Mouse (Mus musculus) thymus, adult 18-20 months (tissue): ENCODE measurements around the gene Gm45234.

Source experiments
- DNase-seq, 2 experiments: peaks; one replicate each; pipeline ENCODE4 v3.0.0; 2022; ENCODE audit warnings: mixed read lengths in 2 of 2

Gm45234 gene

DNA sequence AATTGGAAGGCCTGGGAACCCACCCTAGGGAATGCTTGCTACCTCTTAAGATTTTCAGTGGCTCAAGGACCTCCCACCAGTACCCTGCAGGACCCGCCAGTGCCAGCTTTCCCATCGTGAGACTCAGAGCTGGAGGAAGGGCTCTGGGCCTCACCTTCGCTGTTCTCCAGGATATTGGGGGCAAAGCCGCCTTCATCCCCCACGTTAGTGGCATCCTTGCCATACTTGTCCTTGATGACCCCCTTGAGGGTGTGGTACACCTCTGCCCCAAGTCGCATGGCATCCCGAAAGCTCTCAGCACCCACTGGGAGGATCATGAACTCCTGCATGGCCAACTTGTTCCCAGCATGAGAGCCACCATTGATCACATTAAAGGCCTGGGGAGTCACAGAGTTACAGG lies 10.1 kb upstream of the Gm45234 start:
- no peak for DNase-seq

DNA sequence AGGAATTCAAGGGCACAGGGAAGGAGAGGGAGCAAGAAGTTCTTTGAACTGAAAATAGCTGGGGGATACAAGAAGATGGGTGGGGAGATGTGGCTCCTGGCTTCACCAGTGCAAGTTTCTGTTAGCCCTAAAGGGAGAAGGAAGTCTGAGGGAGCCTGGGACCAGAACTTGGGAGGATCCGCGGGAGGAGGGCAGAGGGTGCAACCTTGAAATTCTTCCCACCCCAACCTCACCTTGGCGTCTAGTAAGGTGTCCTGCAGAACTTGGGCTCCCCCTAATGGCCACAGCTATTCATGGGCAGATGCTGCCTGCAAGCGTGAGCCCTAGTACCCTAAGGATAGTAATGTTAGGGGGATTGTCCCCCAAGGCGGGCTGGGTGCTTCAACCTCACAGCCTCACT lies 3.4 kb upstream of the Gm45234 start:
- DNase-seq = peak; percentile 63 to 73

DNA sequence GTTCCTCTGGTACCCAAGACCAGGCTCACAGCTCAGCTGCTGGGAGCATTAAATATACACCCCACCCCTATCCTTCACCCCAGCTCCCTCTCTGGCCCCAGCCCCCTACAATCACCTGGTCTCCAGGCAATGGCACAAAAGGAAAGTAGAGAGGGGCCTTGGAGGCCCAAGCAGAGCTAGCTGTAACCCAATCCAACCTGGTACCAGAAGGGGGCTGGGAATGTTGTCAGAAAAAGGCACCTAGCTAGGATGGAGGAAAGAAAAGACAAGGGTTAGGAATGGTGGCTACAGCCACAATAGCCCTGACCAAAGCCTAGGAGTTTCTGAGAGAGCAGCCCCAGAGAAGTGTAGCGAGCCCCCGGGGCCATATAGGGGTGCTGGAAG lies 3.0 kb upstream of the Gm45234 start:
- no peak for DNase-seq

DNA sequence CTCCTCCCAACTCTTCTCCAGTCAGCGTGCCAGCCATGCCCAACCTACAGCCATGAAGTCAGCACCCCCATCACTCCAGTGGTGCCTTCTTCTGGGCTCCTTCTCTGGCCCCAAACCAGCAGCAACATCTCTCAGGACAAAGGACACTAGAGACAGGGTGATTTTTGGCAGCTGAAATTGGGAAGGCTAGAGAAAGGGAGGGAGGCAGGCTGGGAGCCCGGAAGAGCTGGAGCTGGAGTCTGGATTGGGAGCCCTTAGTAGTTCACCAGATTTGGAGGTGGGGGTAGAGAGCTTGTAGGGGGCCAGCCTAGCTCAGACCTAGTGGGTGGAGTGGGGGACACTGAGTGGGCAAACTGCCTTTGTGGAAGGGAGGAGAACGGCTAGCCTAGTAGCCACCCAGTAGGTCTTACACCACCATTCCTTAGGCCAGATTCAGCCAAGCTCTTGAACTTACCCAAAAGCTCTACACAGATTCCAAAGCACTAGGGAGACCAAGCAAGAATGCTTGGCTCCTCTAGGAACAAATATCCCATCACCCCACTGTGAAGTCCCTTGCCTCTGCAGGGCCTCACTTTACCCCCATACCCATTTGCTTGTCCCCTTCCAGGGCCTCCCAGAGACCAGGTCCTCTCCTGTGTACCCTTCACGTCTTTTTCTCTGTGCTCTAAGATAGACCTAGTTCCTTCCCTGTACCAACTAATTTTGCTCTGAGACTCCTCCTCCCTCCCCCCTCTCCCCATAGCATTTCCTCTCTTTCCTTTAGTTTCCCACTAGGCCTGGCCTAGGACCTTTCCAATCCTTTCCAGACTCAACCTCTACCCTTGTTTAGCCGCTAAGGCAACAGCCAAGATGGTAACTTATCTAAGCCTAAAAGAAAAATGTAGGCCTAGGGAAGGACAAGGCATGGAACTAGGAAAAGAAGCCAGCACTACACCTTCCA lies 2.4 kb upstream of the Gm45234 start:
- no peak for DNase-seq

DNA sequence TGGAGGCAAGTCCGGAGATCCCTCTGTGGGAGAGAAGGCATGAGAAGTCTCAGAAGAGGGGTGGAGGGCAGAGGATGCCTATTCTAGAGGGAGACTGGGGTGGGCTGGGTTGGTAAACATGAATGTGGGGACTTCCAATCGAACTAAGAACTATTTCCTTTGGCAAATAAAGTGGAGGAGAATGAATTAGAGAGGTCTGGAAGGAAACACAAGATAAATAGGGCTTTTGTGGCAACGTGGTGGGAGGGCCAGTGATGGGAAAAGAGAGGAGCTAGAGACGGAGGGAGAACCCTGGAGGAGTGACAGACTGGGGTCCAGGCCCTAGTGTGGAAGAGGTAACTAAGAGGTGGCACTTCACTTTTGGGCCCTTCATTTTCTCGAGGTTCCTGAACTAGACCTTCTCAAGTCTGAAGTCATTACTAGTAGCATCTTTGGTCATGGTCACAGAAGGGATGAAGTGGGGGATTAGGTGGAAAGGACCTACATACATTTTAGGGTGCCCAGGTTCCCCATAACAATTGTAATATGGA lies 1.6 kb upstream of the Gm45234 start:
- no peak for DNase-seq

DNA sequence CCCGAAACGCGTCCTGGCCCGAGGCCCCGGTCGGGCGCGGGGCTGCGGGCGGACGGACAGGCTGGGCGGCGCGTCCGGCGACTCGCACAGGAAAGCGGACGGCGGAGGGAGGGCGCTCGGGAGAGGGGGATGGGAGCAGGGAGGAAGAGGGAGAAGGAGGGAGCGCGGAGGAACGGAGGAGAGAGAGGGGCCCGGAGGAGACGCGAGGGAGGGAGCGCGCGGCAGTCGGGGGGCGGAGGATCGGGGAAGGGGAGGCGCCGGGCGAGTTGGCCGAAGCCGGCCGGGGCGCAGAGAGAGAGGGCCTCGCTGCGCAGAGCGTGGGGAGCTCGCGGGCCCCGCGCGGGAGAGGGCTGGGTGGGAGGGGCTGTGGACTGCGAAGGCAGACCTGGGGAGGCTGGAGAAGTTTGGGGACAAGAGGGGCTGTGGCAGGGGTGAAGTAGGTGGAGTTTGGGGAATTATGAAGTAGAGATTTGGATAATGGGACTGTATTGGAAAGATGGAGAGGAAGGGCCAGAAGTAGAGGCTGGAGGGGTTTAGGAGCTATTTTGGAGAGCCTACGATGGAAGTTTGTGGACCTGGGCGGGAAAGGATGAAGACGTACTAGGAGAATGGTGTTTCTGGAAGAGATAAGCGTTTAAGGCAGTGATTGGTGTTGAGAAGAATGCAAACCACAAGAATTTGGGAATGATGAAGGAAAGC lies 980 bp upstream of the Gm45234 start:
- peak; percentile 47 to 52 for DNase-seq

DNA sequence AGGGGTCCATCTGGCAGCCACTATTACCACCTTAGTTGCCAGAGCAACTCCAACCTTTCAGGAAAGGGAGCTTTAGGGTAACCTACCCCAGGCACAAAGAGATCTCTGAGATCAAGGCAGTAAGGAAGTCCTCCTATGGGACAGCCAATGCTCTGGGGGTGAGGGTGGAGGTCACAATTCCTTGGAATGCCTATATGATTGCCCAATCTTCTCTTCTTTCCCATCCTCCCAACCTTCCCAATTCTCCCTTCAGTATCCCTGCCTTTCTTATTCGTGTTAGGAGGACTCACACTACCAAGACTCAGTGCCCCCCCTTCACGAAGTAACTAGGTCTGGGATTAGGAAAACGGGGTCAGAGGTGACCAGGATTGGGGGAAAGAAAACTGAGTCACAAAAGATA lies 515 bp downstream of the Gm45234 start:
- no peak for DNase-seq

DNA sequence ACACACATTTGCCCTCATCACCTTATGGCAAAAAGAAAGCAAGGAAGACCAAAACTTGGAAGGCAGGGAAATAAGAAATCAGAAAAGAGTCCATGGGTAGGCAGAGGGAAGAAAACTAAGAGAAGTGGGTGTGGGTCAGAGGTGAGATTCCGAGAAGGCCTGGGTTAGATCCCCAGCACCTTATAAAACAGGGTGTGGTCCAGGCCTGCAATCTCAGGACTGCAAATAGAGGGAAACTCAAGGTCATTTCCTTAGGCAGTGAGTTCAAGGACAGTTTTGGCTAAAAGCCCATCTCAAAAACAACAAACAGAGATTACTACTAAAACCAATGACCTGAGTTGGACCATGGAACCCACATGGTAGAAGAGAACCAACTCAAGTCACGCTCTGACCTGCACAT lies 2.0 kb downstream of the Gm45234 start:
- no peak for DNase-seq

DNA sequence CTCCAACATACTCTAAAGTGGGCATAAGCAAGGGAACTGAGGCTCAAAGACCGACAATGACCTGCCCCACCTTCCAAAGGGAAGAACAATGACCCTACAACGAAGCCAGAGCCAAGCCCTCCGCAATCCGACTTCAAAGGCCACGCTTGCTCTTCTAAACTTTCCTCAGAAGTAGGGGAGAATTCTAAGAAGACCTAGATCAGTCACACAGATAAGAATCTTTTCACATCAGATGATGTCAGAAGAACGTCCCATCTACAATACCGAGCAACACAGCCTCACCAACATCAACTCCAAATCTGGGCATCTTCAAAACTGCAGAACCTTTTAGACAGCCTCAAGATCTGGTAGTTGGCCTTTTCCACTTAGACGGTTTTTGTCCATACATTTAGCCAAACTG lies 5.4 kb downstream of the Gm45234 start:
- no peak for DNase-seq

DNA sequence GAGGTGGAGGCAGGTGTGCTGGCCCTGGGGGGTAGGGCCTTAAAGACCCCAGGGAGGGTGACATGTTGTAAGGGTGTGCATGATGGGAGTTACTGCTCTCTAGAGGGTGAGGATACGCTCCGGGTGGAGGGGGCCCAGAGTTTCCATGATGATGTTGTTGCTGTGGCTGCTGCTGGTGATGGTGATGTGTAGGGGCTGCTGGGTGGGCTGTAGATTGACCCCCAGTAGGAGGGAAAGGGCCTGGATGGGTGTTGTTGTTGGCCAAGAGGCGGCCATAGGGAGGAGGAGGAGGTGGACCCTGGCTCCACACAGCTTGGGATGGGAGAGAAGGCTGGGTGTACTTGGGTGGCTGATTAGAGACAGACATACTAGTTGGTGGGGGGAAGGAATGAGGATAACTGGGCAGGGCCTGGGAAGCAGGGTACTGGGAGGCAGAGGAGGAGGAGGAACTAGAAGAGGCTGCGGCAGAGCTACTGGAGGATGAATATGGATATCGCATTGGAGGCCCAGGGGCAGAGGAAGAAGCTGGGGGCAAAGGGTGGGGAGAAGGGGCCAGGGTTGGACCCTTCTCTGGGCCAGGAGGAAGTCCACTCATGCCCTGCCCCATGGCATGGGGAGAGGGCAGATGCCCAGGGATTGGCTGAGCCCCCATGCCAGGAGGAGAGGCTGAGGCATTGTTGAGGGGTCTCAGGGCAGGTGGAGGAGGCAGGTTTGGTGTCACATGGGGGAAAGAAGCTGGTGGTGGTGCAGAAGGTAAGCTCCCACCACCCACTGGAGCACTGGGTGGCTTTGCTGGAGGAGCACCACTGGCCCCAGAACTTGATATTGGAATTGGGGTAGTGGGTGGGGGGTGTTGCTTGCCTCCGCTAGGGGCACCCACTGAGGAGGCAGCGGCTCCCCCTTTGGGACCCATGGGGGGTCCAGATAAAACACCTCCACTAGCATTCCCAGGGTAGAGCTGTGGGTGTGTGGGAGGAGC lies 8.9 kb downstream of the Gm45234 start:
- peak in 1 of 2 experiments; percentile 12 for DNase-seq

DNA sequence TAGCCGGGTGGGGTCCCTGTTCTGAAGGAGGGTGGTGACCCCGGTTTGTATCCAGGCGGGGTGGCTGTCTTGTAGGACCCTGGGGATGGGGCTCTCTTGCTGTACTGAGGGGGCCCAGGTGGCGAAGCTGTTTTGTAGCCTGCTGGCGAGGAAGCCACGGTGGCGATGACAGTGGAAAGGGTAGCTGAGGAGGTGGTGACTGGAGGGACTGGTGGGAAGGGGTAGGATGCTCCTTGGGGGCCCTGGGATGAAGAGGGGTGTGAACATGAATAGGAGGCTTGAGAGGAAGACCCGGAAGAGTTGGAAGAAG lies 9.6 kb downstream of the Gm45234 start:
- DNase-seq = peak in 1 of 2 experiments; percentile 45

DNA sequence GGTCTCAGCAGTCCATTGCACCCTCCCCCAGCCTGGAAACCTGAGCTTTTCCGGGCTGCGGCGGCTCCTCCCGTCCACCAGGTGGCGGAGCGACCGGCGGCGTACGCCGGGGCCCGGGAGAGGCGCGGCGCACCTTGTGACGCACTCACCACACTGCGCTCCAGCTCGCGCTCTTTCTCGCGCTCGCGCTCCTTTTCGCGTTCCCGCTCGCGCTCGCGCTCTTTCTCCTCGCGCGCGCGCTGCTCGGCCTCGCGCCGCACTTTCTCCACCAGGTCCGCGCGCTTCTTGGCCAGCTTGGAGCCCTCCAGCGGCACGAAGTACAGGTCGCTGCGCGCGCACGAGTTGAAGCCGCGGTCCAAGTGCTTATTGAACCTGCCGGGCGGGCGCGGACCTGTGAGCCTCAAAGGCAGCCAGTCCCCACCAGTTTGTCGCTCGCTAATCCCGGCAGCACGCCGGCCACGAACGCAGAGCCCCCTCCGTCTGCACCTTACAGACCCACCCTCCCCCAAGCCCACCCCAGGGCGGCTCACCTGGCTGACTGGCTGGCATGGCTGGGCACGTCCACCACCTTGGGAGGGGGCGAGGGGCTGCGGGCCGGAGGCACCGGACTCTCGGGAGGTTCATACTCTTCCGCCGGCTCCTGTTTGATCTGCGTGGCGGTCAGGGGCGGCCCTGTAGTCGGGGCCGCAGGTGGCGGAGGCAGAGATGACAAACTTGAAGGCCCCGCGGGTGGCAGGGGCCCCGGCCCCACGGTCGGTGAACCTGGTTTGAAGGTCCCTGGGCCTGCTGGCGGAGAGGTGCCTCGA lies 10.1 kb downstream of the Gm45234 start:
- peak; percentile 88 for DNase-seq

DNA sequence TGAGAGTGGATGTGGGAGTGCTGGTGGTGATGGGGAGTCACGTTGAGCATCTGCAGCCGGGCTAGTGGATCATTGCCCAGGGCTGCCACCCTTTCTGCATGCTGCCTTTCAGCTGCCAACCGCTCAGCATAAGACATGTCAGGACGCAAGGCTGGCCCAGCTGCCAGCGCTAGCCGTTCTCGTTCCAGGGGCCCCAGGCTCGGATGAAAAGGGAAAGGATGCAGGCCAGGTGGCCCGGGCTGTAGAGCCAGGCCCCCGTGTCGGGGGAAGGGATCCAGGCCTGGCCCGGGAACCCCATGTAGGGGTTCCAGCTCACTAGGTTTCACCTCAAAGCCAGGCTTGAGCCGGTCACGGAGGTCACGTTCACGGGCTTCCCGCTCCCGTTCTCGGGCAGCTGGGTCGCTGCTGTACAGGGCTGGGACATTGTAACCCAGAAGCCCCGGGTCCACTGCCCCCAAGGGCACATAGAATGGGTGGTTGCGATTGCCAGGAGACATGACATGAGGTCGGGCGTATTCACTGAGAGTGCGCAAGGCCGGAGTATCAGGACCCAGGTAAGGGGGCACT lies 11.0 kb downstream of the Gm45234 start:
- DNase-seq = peak in 1 of 2 experiments; percentile 62

DNA sequence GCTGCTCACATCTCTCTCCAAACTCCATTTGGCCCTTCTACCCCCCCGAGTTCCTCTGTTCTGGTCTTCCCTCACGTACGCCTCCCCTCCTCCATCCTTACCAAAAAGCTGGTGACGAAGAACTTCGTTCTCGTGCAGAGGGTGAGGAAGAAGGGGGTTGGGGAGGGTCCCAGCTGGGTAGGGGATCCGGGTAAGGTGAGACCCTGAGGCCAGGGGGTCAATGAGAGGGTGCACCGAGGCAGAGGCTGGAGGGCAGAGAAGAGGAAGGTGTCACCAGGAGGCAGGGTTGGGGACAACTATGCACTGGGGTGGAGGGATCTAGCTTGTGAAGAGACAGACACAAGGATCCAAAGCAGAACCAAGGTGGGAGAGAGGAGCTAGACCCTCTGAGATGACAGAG lies 12.2 kb downstream of the Gm45234 start:
- peak in 1 of 2 experiments; percentile 14 for DNase-seq

DNA sequence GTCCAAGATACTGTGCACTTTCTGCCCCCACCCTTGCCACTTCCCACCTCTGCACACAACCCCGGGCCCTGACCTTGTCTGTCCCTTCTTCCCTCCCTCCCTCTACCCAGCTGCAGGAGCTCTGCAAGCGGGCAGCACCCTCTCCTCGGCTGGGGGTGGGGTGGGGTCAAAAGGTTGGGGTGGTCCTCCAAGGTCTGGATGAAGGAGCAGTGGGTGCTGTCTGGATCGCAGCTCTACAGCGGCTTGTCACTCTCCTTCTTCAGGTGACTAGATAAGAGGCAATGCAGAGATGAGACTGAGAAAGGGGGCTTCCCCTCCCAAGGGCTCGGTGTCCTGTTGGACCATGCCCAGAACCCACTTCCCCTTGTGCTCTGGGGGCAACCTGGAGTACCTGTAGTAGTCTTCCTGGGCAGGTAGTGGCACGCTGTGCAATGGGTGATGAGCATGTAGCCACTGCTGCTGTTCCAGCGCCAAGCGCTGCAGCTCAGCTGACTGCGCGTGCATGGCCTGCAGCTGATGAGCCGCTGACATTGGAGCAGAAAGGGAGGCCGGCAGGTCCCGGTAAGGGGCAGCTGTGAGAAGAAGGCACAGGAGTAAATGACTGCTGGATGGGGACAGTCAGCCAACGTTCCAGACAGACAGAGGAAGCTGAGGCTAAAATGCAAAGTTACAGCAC lies 12.8 kb downstream of the Gm45234 start:
- DNase-seq = peak in 1 of 2 experiments; percentile 10

DNA sequence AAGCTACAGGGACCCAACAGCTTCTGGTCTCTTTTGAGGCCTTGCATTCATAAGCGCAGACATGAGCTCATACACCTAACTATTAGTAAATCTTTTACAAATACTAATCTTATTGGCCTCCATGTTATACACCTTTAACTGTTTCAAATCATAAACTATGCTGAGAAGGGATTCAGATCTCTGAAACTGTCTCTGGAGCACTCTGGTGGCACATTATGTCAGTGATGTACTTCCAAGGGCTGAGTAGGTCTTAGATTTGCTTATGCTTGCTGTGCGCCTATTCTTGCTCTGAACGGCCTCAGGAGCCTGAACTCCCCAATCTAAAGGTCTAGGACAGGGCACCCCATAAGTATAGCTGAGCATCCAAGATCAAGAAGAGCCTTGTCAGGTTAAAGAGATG lies 14.0 kb downstream of the Gm45234 start:
- no peak for DNase-seq

DNA sequence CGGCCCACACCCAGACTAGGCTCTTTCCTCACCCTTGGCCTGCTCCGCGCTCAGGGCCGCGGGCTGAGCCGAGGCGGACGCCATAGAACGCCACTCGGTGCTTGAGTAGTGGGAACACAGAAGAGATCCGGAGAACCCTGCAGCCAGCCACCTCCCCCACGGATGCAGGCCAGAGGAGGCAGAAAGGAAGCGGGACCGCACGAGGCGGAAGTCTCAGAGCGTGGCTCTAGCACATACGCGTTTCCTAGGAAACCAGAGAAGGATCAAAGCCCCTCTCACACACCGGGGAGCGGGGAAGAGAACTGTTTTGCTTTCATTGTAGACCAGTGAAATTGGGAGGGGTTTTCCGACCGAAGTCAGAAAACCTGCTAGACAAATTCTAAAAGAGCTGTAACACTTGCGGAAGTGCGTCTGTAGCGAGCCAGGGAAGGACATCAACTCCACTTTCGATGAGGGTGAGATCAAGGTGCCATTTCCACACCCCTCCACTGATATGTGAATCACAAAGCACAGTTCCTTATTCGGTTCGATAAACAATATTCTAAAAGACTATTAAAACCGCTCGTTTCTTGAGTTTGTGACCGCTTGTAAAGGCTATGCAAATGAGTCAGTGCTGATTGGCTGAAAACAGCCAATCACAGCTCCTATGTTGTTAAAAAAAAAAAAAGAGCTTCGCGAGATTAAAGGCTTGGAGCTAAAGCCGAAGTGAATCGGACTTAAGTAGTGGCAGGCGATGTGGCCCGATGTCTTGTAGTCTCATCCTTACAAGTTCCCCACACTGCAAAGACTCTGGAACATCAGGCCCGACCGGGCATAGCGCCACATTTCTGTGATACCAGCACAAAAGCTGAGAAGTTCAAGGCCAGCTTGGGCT lies 14.7 kb downstream of the Gm45234 start, which contains the start of gene Grcc10:
TSS of gene Grcc10 (minus strand) at position 487 of the 874 bp plus-strand sequence.
- peak; percentile 89 to 95 for DNase-seq

DNA sequence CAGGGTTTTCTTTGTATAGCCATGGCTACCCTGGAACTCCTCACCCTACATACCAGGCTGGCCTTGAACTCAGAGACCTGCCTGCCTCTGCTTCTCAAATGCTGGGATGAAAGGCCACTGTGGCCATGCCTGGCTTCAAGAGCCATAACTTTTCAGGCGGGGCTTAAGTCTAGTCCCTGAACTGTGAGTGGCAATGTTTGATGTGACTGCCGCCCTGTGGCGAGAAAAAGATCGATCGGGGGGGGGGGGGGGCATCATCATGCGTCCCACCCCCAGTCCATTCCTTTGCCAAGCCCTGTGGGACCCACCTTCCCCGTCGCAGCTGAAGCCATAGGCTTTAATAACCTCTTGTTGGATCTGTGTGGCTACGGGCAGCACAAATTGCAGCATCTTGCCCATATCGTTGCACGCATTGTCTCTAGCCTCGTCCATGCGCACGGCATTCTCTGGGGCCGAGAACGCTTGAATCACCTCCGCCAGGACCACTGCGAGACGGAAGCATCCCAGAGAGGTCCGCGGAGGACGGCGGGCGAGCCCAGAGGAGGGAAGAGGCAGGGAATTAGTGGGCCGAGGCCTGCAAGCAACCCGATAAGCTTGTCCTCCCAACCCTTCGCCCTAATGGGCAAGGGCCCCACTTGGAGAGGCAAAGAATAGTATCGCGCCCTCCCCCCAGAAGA lies 15.5 kb downstream of the Gm45234 start:
- DNase-seq = peak; percentile 55 to 59

DNA sequence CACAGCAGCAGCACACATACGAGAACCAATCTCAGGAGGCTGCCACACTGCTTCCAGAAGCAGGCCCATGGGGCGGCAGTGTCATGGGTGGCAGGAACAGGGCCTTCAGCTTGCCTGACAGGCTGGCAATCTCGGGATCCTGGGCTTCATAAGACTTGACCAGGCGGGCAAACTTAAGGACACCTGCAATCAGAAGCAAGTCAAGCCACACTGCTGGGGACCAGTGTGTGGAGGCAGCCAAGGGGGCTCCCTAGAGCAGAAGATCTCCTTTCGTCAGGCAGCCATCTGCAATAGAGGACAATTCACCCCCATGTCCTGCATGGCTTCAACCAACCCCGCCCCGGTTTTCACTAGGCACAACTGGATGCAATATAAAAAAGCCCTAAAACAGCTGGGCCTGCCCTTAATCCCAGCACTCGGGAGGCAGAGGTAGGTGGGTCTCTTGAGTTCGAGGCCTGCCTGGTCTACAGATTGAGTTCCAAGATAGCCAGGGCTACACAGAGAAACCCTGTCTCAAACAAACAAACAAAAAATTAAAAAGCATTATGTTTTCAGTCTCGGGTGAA lies 16.5 kb downstream of the Gm45234 start:
- no peak for DNase-seq
